Mouse (Mus musculus) spleen, adult 2 months (tissue): ENCODE measurements around the gene Ccdc171.

Source experiments
- CTCF ChIP-seq: fragments of 200-500 bp; IDR thresholded peaks from 2 replicates; pipeline ENCODE4 v1.5.1; 2011; ENCODE audit warnings: mild to moderate bottlenecking, inconsistent platforms; ENCODE audit not compliant: insufficient read depth, insufficient read length, insufficient replicate concordance; ENCODE audit errors: extremely low read depth
- POLR2A ChIP-seq: fragments of 200-500 bp; IDR thresholded peaks from 2 replicates; pipeline ENCODE4 v1.6.1; 2011; ENCODE audit warnings: low read depth, low read length, inconsistent platforms

GRCm38 (mm10) chr4:83700190-83700589 is 174.8 kb downstream of the Ccdc171 start:
- TF ChIP-seq POLR2A (no peak), CTCF (no peak)
